Mouse (Mus musculus): ENCODE results near the gene Arrdc5.
"Not testable (repeated sequence)": the region's sequence is repeated elsewhere in the genome, so short reads cannot be mapped to it uniquely, and the experiment has no call there.

Arrdc5 gene

DNA sequence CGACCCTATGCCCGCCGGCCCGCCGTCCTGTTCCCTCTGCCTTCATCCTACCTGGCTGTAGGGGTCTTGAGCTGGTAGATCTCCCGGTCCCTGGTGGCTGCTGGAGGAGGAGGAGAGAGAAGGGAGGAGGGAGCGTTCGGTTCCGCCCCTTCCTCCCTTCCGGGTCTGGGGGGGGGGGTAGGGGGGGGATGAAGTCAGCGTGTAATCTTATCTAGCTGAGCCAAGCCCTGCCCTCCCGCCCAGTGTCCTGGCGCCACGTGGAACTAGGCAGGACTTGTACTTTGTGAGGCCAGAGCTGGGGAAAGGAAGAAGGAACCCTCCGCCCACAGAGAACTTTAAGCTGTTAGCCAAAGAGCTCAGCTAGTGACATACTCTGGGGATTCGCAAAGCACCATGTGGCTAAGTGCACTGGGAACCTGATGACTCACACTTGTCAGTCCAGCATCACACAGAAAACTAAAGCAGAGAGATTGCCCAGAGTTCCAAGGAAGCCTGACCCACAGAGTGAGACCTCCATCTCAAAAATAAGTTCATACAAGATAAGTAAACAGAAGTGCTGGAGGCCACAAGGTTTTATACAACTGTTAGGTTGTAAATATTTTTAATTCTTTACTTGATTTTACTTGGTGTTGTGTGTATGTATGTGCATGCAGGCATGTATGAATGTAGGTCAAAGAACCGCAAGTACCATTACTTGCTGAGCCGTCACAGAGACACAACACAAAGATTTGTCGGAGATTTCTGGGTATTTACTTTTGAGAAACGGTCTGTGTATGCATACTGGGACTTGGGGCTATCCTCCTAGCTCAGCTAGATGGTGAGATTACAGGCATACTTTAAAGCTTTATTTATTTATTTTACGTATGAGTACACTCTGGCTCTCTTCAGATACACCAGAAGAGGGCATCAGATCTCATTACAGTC, 23.2 kb downstream of the Arrdc5 start, which contains the start of gene Ticam1:
Gene Ticam1 (minus strand): TSS at position 144 of the 924 bp plus-strand sequence.
- peak; percentile 73 for DNase-seq

DNA sequence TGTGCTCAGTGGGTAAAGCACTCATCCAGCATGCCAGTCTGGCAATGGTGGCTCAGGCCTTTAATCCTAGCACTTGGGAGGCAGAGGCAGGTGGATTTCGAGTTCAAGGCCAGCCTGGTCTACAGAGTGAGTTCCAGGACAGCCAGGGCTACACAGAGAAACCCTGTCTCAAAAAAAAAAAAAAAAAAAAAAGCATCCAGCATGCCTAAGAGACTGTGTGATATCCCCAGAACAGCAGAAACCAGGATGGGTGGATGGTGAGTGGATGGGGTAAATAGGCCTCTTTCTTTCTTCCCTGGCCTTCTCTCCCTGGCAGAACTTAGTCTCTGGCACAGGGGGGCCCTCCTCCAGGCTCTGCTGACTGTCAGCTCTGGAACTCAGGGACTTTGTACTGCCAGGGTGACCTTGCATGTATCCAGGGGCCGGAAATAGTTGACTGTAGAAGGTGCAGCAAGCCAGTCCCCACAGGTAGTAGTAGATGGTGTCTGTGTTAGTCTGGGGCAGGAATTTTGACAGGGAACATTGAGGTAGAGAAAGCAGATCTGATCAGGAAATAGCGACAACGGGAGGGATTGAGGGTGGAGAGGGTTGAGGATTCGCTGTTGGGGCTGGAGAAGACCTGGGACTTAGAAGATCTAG, 24.1 kb downstream of the Arrdc5 start:
- DNase-seq = peak; percentile 27

DNA sequence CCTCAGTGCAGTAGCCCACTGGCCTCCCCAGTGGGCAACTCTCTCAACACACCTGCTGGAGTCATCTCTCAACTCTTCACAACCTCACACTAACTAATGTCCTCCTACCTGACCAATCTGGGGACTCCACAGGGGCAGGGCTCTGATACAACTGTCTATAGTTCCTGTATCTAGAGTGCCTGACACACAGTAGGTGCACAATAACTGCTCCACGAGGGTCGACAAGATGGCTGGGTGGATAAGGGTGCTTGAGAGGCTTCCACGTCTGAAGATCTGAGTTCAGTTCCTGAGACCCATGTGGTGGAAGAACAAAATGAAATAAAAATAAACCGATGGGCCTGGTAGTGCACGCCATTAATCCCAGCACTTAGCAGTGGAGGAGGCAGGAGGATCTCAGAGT, 26.1 kb downstream of the Arrdc5 start:
- no peak for DNase-seq

DNA sequence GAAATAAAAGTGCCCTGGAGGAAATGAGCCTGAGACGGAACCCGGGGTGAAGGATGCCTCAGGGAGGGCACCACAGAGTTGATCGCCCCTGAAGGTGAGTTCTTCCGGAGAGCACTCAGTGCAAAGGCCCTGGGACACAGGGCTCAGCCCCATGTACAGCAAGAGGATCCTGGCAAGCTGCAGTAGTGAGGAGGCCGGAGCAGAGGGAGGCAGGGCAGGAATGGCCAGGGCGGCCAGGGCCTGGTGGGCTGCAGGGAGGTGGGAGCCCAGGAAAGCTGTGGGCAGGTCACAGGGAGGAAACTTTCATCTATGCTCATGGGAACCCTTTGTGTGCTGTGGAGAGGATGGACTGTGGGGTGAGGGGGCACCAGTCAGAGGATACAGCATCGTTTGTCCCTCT, 26.6 kb downstream of the Arrdc5 start:
- no peak for DNase-seq

DNA sequence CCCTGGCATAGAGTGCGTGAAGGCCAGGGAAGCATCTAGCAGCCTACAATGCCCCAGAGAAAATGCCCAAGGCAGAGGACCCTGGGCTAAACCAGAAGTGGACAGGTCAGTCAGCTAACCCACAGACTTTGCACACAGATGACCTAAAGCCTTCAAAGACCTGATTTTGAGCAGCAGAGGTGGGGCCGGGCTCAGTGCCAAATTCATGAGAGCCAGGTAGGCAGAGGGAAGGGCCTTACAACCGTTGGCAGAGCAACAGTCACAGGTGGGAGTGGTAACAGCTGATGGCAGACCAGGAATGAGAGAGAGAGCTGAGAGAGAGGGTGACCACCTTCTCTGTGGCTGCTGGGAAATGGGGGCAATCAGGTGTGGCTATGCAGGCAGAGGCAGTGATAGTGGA, 27.4 kb downstream of the Arrdc5 start:
- DNase-seq = no peak

DNA sequence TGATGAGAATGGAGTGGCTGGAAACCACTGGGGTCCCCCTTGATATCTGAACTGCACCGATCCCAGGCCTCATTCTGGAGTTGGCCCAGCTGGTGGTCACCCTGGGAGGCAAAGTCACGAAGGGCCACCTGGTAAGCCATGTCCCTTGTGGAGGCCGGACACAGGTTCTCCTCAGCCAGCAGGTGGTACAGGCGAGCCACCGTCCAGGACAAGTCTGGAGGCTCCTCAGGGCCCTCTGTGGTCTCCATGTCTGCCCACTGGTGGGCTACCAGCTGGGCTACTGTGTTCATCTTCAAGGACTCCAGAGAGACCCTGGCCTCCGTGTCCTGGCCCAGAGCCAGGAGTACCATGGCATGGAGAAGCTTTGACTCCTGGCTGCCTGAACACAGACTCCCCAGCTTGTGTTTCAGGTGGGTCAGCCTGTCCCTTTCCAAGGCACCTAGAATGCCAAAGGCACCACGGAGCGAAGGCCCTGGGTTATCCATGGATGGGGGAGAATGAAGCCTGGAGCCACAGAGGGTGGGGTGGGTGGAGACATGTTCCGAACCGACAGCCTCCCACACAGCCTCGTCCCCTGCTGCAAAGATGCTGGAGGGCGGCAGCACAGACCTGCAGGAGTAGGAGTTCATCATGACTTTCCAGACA, 28.4 kb downstream of the Arrdc5 start:
- DNase-seq = no peak

DNA sequence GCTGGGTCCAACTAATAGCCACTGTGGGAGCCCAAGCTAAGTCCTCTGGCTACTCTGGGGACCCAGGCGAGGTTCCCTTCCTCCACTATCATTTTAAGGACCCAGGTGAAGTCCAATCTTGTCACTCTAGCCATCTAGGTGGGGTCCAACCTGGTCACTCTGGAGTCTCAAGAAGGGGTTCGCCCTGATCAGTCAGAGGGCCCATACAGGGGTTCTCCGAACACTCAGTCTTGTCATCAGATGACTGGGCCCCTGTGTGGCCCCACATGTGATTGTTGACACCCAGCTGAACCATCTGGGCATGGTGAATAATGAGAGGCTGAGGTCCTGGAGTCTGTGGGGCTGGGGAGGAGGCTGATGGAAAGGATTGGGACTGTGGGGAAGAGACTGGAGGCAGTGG, 30.3 kb downstream of the Arrdc5 start:
- no peak for DNase-seq

DNA sequence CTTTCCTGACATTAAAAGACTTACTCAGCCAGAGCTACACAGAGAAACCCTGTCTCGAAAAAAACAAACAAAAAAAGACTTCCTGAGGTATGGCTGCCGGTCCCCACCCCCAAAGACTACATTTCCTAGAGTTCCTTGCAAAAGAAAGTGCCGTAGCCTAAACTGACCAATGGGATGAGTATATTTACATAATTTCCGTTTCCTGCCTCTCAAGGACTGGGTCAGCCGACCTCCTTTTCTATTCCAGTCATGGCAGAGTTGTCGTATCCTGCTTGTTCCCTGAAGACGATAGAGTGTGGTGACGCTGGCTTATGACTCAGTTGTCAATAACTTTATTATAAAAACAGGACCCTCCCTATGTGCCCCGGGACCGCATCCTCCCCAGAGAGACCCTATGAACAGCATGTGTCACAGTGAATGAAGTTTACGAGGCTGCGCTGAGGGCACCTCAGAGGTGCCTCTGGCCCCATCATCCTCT, 30.9 kb downstream of the Arrdc5 start:
- DNase-seq = peak; percentile 63

DNA sequence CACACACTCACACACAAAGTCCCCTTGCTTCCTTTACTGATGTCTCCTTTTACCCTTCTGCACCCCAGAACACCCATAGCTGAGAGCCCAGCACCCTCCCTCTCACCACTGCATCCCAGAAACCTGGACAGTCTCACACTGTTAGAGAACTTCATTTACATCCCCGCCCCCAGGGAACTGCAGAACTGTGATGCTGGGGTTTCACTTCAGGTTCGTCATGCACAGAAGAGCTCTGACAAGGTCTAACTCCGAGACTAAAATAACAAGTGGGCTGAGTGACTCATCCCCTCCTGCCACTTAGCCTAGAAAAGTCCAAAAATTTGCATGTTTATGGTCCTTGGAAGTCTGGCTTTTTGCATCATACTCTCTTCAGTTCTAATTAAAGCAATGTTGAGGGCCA, 33.8 kb downstream of the Arrdc5 start:
- DNase-seq = no peak

DNA sequence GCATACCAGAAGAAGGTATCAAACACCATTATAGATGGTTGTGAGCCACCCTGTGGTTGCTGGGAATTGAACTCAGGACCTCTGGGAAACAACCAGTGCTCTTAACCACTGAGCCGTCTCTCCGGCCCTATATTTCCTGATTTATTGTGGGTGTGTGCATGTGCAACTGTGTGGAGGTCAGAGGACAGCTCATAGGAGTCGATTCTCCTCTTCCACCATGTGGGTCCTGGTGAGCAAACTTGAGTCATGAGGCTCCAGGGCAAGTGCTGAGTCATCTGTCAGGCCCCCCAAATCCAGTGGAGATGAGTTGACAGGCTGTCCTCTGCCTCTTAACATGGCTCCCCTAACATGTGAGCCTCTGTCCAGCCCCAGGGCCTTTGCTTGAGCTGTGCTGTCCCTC, 34.2 kb downstream of the Arrdc5 start:
- no peak for DNase-seq

DNA sequence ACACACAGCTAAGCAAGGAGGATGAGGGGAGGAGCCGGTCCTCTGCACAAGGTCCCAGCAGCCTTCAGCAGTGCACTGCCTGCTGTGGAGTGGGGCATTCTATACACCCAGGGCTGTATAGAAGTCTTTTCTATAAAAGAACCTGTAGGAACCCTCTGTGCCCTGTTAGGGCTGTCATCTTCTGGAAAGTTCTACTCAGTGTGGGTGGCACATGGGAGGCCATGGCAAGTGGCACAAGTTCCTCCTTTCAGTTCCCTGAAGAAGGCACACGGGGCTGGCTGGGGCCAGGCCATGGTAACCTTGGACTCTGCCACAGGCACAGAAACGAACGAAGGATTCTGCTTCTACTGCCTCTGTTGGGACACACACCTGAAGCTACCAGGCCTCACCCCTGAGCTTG, 35.1 kb downstream of the Arrdc5 start:
- DNase-seq = no peak

DNA sequence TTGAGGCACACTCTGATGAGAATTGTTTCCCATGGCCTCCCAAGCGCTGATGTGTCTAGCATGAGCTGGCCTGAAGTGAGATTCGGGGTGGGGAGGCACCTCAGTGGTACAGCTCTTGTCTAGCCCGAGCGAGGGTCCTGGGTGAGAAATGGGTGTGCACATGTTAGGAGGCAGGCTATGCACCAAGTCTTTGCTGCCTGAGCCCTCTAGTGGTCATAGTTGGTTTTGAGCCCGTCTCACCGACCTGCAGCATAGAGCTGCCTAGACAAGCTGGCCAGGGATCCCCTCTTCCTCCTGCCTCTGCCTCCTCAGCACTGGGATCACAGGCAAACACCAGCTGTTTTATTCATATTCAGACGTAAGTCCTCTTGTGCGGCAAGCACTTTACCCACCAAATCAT, 36.1 kb downstream of the Arrdc5 start:
- DNase-seq = peak; percentile 80

DNA sequence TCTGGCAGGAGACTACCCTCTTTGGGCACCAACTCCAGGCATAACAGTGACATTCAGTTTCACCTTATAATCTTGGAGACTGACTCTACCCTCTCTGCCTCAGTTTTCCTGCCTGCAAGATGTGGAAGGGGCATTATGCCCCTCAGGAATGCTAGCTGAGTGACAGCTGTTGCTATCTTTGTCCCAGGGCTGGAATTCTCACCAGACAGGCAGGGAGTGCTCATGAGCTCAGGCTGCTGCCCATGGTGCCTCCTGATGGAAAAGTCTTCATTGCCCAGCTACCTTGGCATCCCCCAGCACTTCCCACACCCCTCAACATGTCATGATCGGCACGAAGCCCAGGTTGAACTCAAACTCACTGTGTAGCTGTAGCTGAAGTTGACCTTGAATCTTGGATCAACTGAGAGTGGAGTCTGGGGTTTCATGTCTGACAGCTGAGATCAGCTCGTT, 37.4 kb downstream of the Arrdc5 start:
- no peak for DNase-seq

DNA sequence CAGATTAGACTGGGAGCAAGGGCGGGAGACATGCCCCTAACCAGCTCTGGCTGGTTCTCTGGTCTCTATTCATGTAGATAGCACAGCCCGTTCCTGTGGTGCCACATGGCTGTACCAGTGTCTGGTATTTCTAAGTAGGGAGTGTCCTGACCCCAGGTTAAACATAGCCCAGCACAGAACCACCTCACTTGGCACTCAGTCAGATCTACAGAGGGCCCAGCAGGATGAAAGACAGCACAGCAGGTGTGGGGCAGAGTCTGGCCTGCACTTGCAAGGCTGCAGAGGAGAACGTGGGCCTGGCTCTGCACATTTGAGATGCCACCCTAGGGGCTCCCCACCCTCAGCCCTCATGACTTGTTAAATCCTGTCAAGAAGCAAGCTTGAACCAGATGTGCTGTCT, 38.9 kb downstream of the Arrdc5 start:
- no peak for DNase-seq

DNA sequence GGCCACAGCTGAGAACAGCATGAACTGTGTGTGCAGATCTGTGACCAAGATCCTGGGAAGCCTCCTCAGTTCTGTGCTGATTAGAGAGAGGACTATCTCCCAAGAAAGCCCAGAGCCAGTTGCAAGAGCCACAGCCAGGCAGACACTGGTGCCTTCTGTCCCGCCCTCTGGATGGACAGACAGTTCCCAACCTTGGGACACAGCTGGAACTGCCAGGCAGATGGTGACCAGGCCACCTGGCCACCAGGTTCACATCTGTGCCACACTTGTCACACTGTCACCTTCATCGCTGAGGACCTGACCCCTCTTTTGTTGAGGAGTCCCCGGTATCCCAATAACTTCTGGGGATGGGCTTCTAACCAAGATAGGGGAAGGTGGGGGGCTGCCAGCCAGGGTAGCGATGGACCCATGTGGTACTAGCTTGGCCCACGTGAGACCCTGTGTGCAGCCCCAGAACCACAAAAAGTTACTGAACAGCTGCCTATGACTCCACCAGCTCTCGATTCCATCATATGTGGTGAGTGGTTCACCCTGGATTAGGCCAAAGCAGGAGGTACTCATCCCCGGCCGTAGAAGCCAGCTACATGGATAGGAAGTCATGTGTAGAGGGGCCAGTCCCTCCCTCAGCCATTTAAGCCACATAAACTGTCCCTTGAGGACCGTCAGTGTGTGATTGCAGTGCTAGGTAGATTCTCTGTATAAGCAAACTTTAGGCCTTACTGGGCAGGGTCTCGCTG, 40.6 kb downstream of the Arrdc5 start:
- no peak for DNase-seq

DNA sequence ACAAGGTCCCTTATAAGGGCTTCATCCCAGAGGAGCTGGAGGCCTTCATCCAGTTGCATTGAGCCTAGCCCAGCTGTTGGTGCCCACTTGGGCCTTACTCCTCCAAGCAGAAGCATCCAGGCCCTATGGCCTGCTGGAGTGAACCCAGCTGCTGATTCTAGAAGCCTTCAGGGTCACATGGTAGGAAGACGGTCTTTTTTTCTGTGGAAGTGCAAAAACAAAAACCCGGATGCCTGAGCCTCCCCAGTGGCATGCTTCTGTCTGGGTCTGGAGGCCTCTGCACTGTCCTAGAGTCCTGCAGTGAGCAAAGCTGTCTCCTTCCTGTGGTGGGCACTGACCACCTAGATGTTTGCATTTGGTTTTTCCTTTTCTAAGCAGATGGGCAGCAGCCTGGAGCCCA, 41.3 kb downstream of the Arrdc5 start:
- DNase-seq = not testable (repeated sequence)

DNA sequence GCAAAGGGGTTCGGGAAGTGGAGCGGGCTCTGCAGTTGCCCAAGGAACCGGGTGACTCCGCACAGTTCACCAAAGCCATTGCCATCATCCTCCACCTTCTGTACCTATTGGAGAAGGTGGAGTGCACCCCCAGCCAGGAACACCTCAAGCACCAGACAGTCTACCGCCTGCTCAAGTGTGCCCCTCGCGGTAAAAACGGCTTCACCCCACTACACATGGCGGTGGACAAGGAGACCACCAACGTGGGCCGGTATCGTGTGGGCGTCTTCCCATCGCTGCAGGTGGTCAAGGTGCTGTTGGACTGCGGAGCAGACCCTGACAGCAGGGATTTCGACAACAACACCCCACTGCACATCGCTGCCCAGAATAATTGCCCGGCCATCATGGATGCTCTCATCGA, 41.8 kb downstream of the Arrdc5 start:
- not testable (repeated sequence) for DNase-seq

DNA sequence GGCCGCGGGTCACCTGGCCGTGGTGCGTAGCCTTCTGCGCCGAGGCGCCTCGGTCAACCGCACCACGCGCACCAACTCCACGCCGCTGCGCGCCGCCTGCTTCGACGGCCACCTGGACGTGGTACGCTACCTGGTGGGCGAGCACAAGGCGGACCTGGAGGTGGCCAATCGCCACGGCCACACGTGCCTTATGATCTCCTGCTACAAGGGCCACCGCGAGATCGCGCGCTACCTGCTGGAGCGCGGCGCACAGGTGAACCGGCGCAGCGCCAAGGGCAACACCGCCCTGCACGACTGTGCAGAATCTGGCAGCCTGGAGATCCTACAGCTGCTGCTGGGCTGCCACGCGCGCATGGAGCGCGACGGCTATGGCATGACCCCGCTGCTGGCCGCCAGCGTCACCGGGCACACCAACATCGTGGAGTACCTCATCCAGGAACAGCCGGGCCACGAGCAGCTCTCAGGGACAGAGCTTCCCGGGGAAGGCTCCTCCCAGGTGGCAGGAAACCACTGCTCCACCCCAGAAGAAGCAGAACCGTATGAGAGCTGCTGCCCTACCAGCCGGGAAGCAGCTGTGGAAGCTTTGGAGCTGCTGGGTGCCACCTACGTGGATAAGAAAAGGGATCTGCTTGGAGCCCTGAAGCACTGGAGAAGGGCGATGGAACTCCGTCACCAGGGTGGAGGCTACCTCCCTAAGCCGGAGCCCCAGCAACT, 42.7 kb downstream of the Arrdc5 start:
- DNase-seq = peak; percentile 16

DNA sequence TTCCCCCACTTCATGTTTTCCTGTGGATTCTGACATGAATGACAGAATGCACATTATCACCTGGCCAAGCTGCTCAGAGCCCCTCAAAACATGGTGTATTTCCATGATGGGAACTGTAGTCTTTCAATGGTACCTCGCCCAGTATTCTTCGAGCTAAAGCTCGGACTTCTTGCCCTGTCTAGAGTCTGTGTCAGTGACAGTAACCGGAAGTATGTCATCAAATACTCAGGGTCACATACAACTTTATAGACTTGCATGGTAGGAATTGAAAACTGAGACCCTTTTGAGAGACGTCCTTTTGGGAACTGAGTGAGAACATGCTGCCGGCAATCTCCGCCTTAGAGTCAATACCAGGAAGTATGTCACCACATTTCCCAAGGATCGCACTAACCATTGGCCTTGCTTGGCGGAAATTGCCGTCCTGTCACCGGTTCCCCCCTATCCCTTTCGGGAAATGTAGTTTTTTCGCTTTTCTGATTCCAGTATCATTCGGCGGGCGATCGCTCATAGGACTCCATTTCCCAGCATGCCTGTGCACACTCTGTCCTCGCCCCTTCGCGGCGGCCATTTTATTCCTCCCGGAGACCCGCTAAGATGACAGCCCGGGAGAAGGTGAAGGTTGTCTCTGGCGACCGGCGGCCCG, 43.7 kb downstream of the Arrdc5 start, which contains the start of gene Fem1a:
Gene Fem1a (plus strand): TSS at position 572 of the 643 bp plus-strand sequence.
- peak; percentile 91 for DNase-seq

DNA sequence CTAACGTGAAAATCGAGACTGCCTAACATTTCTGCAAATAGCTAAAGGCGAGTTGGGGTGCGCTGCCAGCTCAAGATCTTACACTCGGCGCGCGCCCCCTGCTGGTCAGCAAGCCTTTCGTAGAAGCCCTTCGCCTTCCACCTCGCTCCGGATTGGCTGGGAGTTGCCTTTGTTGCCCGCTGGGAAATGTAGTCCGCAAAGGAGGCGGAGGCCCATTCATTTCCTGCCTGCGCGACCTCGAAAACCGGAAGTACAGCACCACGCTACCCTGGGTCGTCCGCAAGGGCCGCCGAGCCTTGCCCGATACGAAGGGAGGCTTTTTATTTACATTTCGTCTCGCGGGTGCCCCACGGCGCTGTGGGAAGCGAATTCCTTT, 44.2 kb downstream of the Arrdc5 start:
- peak; percentile 98 for DNase-seq

DNA sequence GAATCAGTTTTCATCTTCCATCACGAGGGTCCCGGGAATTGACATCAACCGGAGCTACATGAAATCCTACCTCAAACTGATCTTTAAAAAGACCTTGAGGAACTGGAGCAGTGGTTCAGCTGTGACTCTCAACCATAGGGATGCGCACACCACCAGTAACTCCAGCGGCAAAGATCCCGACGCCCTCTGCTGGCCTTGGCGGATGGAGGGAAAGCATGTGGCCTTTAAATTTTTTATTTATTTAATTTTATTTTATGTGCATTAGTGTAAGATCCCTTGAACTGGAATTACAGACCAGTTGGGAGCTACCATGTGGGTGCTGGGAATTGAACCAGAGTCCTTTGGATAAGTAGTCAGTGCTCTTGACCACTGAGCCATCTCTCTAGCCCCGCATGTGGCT, 44.7 kb downstream of the Arrdc5 start:
- DNase-seq = peak; percentile 20

DNA sequence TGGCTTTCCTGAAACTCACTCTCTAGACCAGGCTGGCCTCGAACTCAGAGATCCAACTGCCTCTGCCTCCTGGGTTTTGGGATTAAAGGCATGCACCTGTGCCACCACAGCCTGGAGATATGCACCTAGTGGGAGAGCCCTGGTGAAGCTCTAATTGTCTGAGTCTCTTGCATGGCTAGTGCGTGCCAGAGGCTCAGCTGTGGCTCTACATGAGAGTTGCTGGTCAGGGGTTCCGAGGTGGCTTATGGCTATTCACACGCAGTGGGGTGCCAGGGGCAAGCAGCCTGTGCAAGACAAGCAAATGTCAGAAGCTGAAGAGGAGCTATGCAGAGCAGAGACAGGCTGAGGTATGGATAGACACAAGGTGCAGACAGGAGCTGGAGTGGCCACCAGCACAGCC, 45.4 kb downstream of the Arrdc5 start:
- no peak for DNase-seq

Data from thymus, postnatal 25 days (tissue).